Mouse (Mus musculus) MEL (cell line): ENCODE data around the gene Btbd3.

ENCODE experiments used
- CTCF ChIP-seq, 3 experiments: IDR thresholded peaks in 2 of 3; conservative IDR thresholded peaks in 1 of 3; 2 replicates each; pipeline ENCODE4 v1.5.1; 2011 to 2012; ENCODE audit warnings: low read length in 3 of 3, low read depth in 2 of 3, mild to moderate bottlenecking in 2 of 3, improper control_type of control experiment in 1 of 3, inconsistent platforms in 1 of 3, mixed read lengths in 1 of 3, moderate library complexity in 1 of 3; ENCODE audit not compliant: control insufficient read depth in 1 of 3, insufficient read depth in 1 of 3, poor library complexity in 1 of 3, severe bottlenecking in 1 of 3
- HCFC1 ChIP-seq: IDR thresholded peaks from 2 replicates; pipeline ENCODE4 v1.6.1; 2012; ENCODE audit warnings: low read depth, mild to moderate bottlenecking, inconsistent platforms, low read length, improper control_type of control experiment, moderate library complexity
- POLR2A ChIP-seq, 2 experiments: IDR thresholded peaks; 2 replicates each; pipeline ENCODE4 v1.6.1; 2011 to 2012; ENCODE audit warnings: low read length in 2 of 2, mild to moderate bottlenecking in 2 of 2, control low read depth in 1 of 2, improper control_type of control experiment in 1 of 2, low read depth in 1 of 2, moderate library complexity in 1 of 2; ENCODE audit not compliant: control insufficient read depth in 1 of 2, insufficient read depth in 1 of 2, poor library complexity in 1 of 2
- RAD21 ChIP-seq: IDR thresholded peaks from 2 replicates; pipeline ENCODE4 v1.6.1; 2011; ENCODE audit warnings: mild to moderate bottlenecking, low read depth, low read length, improper control_type of control experiment
- SIN3A ChIP-seq: IDR thresholded peaks from 2 replicates; pipeline ENCODE4 v1.6.1; 2012; ENCODE audit warnings: low read length, improper control_type of control experiment, inconsistent platforms
- SMC3 ChIP-seq: IDR thresholded peaks from 2 replicates; pipeline ENCODE4 v1.6.1; 2011; ENCODE audit warnings: low read depth, low read length, improper control_type of control experiment
- ZKSCAN1 ChIP-seq: IDR thresholded peaks from 2 replicates; pipeline ENCODE4 v1.6.1; 2012; ENCODE audit warnings: low read depth, mild to moderate bottlenecking, inconsistent platforms, low read length, improper control_type of control experiment, moderate library complexity
- ZNF384 ChIP-seq: IDR thresholded peaks from 2 replicates; pipeline ENCODE4 v1.6.1; 2012; ENCODE audit warnings: low read depth, mild to moderate bottlenecking, inconsistent platforms, low read length, improper control_type of control experiment

DNA sequence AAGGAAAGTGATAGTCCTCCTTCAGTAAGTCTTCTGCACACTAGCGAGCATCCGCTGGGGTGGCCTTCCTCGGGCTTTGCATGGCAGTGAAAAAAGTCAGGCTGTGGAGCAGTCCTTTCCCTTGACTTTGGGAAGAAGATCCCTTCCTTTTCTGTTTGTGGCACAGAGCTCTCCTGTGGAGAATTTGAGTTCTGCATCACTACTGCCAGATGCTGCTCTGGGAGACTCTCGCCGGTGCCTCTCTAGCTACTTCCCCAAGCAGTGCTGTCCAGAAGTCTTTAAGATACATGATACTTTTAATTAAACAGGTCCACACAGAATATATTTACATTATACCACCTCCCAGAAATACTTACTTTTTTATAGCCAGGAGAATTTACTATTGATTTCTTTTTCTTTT, 10.3 kb downstream of the Btbd3 start:
- TF ChIP-seq SMC3 (no peak), ZKSCAN1 (no peak), CTCF (IDR thresholded peaks at IDR 0.05 in 2 of 3, conservative IDR thresholded peaks at IDR 0.05 in 1 of 3; ENCODE audit: control insufficient read depth in 1 of 3, insufficient read depth in 1 of 3, low read depth in 2 of 3, low read length in 3 of 3, poor library complexity in 1 of 3, severe bottlenecking in 1 of 3) (no peak), ZNF384 (no peak), RAD21 (no peak), SIN3A (no peak), HCFC1 (no peak), POLR2A (IDR thresholded peaks at IDR 0.05; ENCODE audit: control insufficient read depth in 1 of 2, insufficient read depth in 1 of 2, low read depth in 1 of 2, low read length in 2 of 2, poor library complexity in 1 of 2) (no peak)
